Mouse (Mus musculus) macrophage (primary cell): ENCODE data around the gene Cnot11. TPM values are rescaled to one million over a fixed set of nuclear protein-coding genes. Genes with fewer than 3 reads are reported as not detected.

Source experiments
- H3K27ac ChIP-seq: fragments of 350-480 bp; formaldehyde crosslinking; 2 replicates; pipeline ENCODE4 v1.9.0; 2021
- H3K36me3 ChIP-seq: fragments of 350-480 bp; formaldehyde crosslinking; 2 replicates; pipeline ENCODE4 v1.9.0; 2021; ENCODE audit errors: inconsistent target
- H3K4me3 ChIP-seq: fragments of 350-480 bp; formaldehyde crosslinking; 2 replicates; pipeline ENCODE4 v1.9.0; 2021; ENCODE audit errors: inconsistent target
- H3K79me2 ChIP-seq: fragments of 350-480 bp; formaldehyde crosslinking; 2 replicates; pipeline ENCODE4 v1.9.0; 2021; ENCODE audit errors: inconsistent target
- WGBS: methylation state at CpG from one replicate; pipeline ENCODE4 v1.1.7; 2026; ENCODE audit warnings: inconsistent platforms; ENCODE audit not compliant: missing documents; 5-methylcytosine and 5-hydroxymethylcytosine counted together
- polyA plus RNA-seq: library from polyadenylated mRNA; stranded (reverse); fragments of 250-400 nt; gene quantifications from 3 replicates; pipeline ENCODE4 v1.2.4, GENCODE M21; 2018; ENCODE audit warnings: inconsistent platforms

Cnot11 gene
- polyA plus RNA-seq, 1 experiment from 2014 or later = 14.8 TPM

DNA sequence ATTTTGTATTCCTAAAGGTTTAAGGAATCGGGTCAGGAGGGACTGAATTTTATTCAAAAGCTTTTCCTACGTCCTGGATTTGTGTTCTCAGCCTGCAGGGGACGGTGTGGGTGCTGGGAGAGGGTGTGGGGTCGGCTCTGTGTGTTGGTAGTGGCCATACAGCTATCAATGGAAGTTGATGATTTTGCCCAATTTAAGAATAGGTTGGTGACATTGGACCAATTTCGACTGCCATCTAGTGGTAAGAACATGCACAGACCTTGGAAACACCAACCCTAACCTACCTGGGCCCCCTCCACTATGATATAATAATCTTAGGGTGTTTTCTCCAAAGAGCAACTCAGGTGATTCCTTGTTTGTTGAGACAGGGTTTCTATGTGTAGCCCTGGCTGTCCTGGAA is 12.3 kb upstream of the Cnot11 start:
- no peaks in the 10 kb centered on the region for H3K79me2 ChIP-seq
- no peak overlapping the region for H3K27ac ChIP-seq
- H3K4me3 ChIP-seq = no peak overlapping the region
- WGBS = 24% methylated on average over 5 of the region's 5 CpGs
- H3K36me3 ChIP-seq = no peaks in the 10 kb centered on the region

DNA sequence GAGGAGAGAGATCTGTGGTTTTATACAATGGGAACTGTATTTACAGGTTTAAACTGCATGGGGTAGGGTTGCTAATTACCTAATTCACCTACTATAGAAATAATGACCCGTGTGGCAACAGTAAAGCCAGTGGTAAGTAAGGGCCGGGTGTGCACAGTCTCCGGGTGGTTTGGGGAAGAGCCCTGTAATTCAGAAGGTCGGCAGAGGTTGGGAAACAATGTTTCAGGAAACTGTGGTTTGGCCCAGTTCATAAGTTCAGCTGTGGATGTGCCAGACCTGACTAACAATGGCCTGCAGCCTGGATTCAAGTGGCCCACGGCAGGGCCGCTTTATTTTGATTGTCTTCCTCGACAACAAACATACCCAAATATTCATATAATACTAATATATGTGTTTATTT is 9.0 kb upstream of the Cnot11 start:
- 4% methylated on average over 7 of the region's 7 CpGs for WGBS
- H3K36me3 ChIP-seq = no peaks in the 10 kb centered on the region
- no peaks in the 10 kb centered on the region for H3K79me2 ChIP-seq
- H3K4me3 ChIP-seq = no peak overlapping the region
- peak overlapping the region; percentile 19; the same call in 1 of the 2 replicates for H3K27ac ChIP-seq

DNA sequence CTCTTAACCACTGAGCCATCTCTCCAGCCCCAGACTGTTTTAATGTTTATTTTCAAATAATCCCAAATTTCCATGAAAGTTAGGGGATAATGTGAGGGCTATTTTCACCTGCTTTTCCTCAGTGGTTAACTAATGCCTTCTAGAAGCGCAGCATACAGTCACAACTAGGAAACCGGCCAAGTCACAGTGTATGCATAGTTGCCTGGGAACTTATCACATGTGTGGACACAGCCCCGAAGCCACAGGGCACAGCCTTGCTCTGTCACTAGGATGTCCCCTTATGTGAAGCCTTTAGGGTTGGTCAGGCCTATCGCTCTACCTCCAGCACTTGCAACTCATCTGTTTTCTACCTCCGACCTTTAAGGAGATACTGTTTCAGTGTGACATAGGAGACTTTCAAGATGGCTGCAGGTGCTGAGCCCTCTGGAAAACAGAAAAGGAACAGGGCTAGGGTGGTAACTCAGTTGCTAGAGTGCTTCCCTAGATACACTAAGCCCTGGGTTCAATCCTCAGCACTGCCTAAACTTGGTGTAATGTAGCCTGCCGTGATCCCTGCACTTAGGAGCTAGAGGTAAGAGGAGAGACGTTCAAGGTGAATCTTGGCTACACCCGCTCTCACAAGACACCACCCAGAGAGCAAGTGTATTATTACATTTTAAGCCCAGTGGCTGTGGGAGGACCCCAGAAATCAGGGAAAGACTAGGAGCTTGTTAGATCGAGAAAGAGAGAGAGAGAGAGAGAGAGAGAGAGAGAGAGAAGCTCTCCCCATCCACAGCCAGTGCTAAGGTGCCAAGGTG is 8.2 kb upstream of the Cnot11 start:
- WGBS = 83% methylated on average over 9 of the region's 9 CpGs
- Histone ChIP-seq H3K79me2 (no peaks in the 10 kb centered on the region), H3K4me3 (no peak overlapping the region), H3K27ac (no peak overlapping the region), H3K36me3 (no peaks in the 10 kb centered on the region)

DNA sequence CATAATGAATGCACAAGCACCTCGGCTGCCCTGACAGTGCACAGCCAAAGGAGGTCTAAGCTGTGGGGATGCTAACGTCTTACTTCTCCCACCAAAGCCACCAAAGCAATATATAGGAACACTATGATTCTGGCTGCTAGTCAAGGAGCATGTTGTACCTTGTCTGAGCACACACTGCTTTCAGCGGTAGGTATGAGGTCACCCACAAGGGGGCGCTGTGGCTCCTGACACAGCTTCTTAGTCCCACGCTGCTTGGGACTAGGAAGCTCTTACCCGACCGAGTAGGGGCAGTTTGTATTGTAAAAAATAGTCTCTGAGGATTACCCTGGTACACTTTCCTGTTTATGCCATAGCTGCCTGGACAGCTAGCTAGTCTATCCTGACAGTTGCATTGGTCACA is 7.4 kb upstream of the Cnot11 start:
- Histone ChIP-seq H3K4me3 (no peak overlapping the region), H3K36me3 (no peaks in the 10 kb centered on the region), H3K79me2 (no peaks in the 10 kb centered on the region), H3K27ac (no peak overlapping the region)
- WGBS = 15% methylated on average over 7 of the region's 7 CpGs

DNA sequence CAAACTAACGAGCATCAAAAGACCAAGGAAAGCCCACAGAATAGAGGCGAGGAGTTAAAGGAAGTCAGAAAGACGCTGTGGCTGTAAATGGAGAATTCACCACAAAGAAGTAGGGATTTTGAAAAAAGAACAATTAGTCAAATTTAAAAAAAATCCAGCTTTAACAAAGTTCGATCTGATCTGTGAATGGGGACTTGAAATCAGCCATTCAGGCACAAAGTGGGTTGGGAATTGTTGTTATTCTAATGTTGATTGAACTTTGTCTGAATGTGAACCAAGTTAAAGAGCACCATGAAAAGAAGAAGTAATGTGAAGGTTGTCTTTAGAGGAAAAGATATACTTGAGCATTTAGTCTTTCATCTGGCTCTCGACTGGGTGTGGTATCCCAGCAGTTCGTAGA is 6.5 kb upstream of the Cnot11 start:
- Histone ChIP-seq H3K79me2 (no peaks in the 10 kb centered on the region), H3K36me3 (no peaks in the 10 kb centered on the region), H3K4me3 (no peak overlapping the region), H3K27ac (no peak overlapping the region)
- WGBS = 63% methylated on average over 6 of the region's 6 CpGs

DNA sequence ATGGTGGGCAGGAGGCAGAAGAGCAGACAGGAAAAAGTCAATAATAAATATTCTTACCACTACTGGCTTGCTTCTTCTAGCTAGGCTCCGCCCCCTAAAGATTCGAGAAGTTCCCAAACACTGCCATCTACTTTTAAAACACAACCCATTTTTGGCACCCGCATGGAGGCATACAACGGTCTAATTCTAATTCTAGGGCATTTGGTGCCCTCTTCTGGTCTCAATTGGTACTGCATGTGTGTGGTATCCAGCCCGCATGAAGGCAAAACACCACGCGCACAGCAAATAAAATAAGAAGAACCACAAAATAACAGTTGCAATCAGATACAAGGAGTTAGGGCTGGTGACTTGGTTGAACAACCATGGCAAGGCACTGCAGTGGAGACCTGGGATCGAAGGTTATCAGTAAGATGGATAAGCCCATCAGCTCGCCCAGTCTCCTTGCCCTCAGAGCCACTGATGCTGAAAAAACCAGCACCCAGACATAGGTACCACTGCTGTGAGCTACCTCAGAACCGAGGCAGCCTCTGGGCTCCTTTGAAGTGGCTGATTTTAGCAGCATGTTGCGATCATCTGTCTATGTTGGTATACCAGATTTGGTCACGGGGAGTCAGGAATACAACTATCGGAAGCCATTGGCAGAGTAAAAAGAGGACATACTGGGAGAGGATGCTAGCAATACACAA is 4.4 kb upstream of the Cnot11 start:
- Histone ChIP-seq H3K79me2 (no peaks in the 10 kb centered on the region), H3K27ac (no peak overlapping the region), H3K4me3 (no peak overlapping the region), H3K36me3 (no peaks in the 10 kb centered on the region)
- 40% methylated on average over 13 of the region's 13 CpGs for WGBS

DNA sequence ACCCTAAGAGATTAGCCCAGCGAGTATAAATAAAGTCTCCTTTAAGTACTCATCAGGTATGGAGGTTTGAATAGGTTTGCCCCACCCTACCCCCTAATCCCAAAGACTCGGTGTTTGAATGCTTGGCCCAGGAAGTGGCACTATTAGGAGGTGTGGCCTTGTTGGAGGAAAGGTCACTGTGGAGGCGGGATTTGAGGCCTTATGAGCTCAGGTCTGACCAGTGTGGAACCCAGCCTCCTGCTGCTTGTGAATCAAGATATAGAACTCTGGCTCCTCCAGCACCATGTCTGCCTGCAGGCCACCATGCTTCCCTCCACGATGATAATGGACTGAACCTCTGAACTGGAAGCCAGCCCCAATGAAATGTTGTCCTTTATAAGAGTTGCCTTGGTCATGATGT is 3.8 kb upstream of the Cnot11 start:
- no peak overlapping the region for H3K27ac ChIP-seq

DNA sequence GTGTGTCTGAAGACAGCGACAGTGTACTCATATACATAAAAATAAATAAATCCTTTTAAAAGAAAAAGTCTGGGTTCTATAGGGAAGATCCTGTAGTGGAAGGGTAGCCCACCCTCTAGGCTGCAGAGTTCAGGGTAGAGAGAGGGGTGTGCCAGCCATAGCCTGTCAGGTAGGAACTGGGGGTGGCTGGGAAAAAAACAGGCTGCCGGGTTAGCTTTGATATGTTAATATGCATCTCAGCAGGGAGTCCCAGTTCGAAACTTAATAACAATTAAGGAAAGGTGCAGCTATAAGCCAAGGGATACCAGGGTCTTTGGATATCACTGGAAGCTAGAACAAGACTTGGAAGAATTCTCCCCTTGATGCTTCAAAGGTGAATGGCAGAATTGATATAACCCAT is 875 bp upstream of the Cnot11 start:
- H3K79me2 ChIP-seq = peaks cover 27% of the 10 kb centered on the region
- peaks cover 13% of the 10 kb centered on the region for H3K36me3 ChIP-seq
- WGBS = 66% methylated on average over 3 of the region's 3 CpGs
- no peak overlapping the region for H3K4me3 ChIP-seq
- no peak overlapping the region for H3K27ac ChIP-seq

More for the DNA sequence above, 3.8 kb upstream of the Cnot11 start:
- Histone ChIP-seq H3K79me2 (no peaks in the 10 kb centered on the region), H3K36me3 (no peaks in the 10 kb centered on the region), H3K4me3 (no peak overlapping the region)
- WGBS = 84% methylated on average over 4 of the region's 4 CpGs

DNA sequence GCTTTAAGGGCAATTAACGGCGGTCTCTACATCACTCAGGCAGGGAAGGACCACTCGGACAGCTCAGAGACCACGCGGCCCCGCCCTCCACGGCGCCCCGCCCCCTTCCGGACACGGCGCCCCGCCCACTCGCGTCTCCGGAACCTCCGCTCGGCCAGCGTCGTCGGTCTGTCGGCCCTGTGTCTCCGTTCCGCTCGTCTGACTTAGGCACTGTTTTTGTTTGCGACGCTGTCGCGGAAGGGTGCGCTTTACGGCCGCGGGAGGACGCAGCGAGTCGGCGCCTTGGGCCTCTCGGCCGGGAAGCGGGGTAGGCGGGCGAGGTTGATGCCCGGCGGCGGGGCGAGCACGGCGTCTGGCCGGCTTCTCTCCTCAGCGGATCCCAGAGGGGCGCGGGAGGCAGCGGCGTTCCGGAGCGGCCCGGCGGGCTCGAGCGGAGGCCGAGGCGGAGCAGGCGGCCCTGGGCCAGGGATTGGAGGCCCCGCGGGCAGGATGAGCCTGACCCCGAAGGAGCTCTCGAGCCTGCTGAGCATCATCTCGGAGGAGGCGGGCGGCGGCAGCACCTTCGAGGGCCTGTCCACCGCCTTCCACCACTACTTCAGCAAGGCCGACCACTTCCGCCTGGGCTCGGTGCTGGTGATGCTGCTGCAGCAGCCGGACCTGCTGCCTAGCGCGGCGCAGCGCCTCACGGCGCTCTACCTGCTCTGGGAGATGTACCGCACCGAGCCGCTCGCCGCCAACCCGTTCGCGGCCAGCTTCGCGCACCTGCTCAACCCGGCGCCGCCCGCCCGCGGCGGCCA is 921 bp downstream of the Cnot11 start:
- H3K27ac ChIP-seq = no peak overlapping the region
- under 1% methylated on average over 99 of the region's 100 CpGs for WGBS
- peak overlapping the region; percentile 41 for H3K4me3 ChIP-seq

DNA sequence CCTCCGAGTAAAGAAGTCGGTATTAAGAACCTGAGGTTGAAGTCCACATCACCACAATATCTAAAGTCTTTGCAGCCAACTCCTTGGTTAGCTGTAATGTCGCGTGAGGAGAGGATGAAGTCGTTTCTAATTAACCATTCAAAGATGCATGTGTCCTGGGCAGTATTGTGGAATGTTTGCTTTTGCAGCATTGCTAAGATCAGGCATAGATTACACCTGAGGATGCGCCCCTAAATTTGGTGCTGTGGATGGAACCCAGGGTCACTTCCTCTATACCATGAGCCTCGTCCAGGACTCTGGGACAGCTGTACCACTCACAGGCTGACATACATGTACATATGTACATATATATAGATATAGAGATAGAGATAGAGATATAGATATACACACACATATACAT is 1.9 kb downstream of the Cnot11 start:
- no peak overlapping the region for H3K27ac ChIP-seq

More for the DNA sequence above, 921 bp downstream of the Cnot11 start:
- Histone ChIP-seq H3K36me3 (peaks cover 31% of the 10 kb centered on the region), H3K79me2 (peaks cover 27% of the 10 kb centered on the region)

DNA sequence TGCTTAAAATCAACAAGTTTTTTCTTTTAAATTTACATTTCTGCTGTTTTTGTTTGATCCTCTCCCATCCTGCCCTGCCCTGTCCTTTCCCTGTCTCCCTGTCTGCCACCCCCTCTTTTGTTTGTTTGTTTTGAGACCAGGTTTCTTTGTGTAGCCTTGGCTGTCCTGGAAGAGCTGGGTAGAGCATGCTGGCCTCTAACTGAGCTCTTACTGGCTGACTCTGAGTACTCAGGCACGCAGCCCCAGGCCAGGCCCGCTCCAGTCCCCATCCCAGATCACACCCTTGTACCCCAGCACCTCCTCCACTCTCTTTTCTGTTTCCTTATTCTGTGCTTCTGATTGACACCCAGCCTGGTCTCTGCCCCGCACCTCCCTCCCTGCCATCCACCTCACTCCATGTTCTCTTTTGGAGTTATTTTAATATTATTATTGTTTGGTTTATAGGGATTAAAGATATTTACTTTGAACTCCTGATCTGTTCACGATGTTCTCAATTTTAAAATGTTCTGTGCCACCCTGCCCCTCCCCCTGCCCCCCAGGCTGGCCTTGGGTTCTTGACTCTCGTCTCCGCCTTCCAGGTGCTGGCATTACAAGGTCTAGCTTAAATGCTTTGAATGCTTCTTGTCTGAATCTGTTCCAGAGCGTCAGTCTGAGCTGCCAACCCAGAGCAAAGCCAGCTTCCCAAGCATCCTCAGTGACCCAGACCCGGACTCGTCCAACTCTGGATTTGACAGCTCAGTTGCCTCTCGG is 3.0 kb downstream of the Cnot11 start:
- no peak overlapping the region for H3K27ac ChIP-seq
- peaks cover 27% of the 10 kb centered on the region for H3K79me2 ChIP-seq
- 95% methylated on average over 10 of the region's 10 CpGs for WGBS
- no peak overlapping the region for H3K4me3 ChIP-seq
- H3K36me3 ChIP-seq = peaks cover 35% of the 10 kb centered on the region

More for the DNA sequence above, 1.9 kb downstream of the Cnot11 start:
- peak overlapping the region; percentile 41 for H3K4me3 ChIP-seq
- H3K36me3 ChIP-seq = peaks cover 35% of the 10 kb centered on the region
- H3K79me2 ChIP-seq = peaks cover 27% of the 10 kb centered on the region
- WGBS = 33% methylated on average over 6 of the region's 7 CpGs

DNA sequence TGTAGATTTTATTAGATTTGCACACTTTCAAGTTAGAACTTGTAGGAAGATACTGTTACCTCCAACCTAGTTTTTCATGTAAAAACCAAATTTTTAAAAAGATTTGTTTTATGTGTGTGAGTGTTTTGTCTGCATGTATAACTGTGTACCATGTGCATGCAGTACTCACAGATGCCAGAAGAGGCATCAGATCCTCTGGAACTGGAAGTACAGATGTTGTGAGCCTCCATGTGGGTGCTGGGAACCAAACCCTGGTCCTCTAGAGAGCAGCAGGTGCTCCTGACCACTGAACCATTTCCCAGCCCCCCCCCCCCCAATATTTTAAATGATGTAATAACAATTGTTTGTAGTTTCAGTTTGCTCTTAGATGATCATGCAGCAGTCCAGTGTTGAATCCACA is 5.8 kb downstream of the Cnot11 start:
- H3K79me2 ChIP-seq = peaks cover 27% of the 10 kb centered on the region
- H3K4me3 ChIP-seq = no peak overlapping the region
- peaks cover 43% of the 10 kb centered on the region for H3K36me3 ChIP-seq
- H3K27ac ChIP-seq = no peak overlapping the region

DNA sequence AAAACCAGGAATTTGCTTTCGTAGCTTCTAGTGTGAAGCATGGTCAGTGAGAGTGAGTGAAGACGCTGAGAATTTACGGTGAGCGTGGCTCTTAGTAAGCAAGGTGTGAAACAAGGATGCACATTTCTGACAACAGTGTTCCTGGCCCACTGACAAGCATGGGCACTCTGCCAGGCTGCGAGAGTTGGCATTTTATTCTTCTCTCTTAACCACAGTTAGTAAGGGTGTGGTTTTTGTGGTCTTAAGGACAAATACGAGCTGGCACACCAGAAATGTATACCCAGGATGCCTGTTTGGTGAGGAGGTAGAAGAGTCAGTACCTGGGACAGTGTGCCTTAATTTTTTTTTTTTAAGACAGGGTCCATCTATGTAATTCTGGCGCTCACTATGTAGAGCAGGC is 10.8 kb downstream of the Cnot11 start:
- Histone ChIP-seq H3K27ac (no peak overlapping the region), H3K4me3 (no peak overlapping the region), H3K79me2 (no peaks in the 10 kb centered on the region), H3K36me3 (peaks cover 41% of the 10 kb centered on the region)
- 49% methylated on average over 7 of the region's 7 CpGs for WGBS

DNA sequence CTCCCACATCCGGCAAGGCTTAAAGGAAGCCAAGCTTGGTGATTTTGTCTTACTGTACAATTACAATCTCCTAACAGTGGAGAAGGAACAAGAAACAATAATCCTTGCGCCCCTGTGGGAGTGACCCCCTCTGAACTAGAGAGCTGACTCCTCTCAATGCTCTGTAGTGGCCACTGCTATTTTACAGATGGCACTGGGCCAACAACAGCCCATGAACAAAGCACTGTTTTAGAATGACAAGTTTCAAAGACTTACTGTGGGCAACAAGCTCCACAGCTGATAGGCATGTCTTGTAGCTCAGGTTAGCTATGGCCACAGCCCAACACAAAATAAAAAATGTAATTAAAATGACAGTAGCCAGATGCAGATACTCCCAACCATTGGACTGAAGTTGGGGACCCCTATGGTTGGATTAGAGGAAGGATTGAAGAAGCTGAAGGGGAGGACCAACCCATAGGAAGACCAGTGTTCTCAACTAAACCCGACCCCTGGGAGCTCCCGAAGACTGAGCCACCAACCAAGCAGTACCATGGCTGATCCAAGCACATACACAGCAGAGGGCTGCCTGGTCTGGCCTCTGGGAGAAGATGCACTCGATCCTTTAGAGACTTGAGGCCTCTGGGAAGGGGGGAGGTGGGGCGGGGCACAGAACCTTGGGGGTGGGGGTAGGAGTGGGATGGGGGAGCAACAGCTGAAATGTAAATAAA is 11.5 kb downstream of the Cnot11 start:
- no peaks in the 10 kb centered on the region; the same call in 1 of the 2 replicates for H3K79me2 ChIP-seq
- WGBS = 96% methylated on average over 6 of the region's 6 CpGs
- H3K36me3 ChIP-seq = peaks cover 42% of the 10 kb centered on the region
- H3K4me3 ChIP-seq = no peak overlapping the region
- no peak overlapping the region for H3K27ac ChIP-seq
